Mouse (Mus musculus) adrenal gland, adult 2 months (tissue): Measurements from ENCODE around the gene Prss35. TPM values are rescaled to one million over a fixed set of nuclear protein-coding genes. Genes with fewer than 3 reads are reported as not detected.
A peak's percentile ranks its signal among the peaks of the same experiment; 100 is the strongest.

Experiments used
- DNase-seq: peaks from one replicate; pipeline ENCODE4 v3.0.0; 2021
- long read RNA-seq: library from polyadenylated mRNA; stranded (forward); transcript quantifications from one replicate; pipeline ENCODE4 v2.0.0, GENCODE M21; 2021
- polyA plus RNA-seq: library from polyadenylated mRNA; depleted of rRNA; stranded (reverse); fragments of >200 nt; gene quantifications from 2 replicates; pipeline ENCODE4 v1.2.3, GENCODE M21; 2012; rRNA removed
- total RNA-seq, 2 experiments: library from RNA; stranded (reverse); gene quantifications; 2 replicates each; pipeline ENCODE4 v1.2.3; 2021

Prss35 gene
- total RNA-seq (100 to 1,000 TPM; 118 to 551 TPM), polyA plus RNA-seq (10.2 and 29.5 TPM in 2 replicates)
- long read RNA-seq, transcript Prss35-201 (2 exons, 3,444 nt): major isoform, 462 of 525 reads
- long read RNA-seq, partial matches to known transcripts: 7 of 525 reads
- long read RNA-seq, other reads (novel, unspliced or antisense): 56 of 525 reads

DNA sequence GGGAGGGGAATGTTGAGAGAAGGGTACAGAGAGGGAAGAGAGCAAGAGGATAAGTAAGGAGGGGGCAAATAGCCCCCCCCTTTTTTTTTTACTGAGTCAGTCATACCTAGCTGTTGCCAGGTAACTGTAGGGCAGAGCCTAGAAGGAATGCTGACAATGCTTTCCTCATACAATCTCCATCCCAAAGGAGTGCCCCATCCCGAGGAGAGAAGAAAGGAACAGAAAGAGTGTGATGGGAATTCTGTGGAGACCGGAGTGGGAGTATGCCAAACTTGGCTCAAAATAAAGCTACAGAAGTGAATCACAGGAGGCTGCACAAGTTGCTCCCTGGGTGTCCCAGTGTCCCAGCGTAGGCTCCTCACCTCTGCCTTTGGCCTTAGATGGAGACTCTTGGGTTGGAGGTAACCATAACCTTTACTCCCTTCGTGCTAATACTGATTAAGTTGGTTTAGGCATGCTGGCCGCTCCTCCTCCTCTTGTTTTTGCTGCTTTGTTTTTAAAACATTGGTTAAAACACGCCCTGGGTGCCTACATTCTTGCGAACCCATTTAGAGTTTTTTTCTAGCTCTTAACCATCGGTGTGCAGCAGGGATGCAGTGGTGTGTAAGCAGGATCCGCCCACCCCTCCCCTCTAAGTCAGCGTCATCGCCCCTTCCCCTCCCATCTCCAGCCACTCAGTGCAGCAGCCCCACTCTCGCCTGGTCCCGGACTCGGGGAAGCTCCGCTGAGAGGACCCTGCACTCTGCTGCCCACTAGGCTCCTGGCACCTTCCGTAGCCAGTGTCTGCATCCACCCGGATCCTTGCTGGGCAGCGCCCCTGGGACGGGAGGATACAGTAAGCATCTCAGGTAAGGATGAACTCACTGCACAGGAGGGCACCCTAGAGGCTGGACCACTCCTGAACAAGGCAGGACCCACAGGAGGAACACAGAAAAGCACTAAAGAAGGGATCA, at the start of gene Prss35:
Gene Prss35 (plus strand): TSS at position 691 of the 953 bp plus-strand sequence.
- peak; percentile 82 for DNase-seq

DNA sequence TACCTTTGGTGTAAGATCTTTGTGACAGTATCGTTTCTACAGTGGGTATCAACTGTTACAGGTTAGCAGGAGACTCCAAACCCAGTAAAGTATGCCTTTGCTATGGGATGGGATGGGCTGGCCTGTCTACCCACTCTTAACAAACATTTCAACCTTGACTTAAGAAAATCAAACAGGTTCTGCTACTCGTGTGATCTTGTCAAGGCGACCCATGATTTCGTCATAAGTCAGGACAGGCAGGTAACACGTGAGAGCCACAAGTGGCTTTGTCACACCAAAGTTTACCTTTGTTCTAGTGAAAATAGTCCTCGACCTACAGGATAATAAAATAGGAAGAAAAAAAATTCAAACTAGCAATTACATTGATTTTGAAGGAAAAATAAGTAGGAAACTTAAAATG, 49.5 kb upstream of the Prss35 start:
- DNase-seq: no peak

DNA sequence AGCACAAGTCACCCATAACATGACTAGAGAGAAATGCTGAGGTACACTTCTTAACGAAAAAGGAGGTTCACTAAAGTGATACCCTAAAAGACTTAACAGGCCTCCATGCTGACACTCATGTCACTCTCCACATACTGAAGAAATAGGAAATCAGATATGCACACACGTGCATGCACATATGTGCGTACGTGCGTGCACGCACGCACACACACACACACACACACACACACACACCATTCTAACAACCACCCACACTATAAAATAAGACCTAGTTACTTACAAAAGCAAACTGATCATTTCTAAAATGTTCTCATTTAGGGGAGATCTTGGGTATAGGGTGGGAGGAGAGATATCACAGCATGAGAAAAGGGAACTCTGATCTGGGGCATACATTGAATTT, 48.8 kb upstream of the Prss35 start:
- DNase-seq: no peak

DNA sequence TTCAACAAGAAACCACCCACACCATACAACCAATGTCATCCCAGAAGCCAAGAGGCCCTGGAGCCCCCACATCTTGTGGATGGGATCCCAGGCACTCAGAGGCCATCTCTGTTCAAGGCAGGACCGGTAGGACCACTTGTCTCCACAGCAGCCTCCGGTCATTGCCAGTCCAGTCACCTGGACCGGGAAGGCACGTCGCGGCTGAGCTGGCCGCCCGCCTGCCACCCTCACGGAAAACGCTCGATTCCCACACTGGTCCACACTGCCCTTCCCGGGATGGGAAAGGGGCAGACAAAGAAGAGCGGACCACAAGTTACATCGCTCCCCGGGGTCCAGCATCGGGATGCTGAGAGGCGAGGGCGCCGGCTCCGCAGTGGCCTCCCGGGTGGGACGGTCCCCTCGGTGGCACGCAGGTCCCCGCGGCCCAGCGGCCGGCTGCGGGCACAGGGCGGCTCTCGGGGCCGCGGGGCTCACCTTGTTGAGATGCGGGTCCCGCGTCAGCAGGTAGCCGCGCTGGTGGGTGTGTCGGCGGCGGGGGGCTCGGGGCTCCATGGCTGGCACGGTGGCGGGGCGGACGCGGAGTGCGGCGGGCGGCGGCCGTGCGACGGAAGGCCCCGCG, 48.1 kb upstream of the Prss35 start:
- DNase-seq: no peak

DNA sequence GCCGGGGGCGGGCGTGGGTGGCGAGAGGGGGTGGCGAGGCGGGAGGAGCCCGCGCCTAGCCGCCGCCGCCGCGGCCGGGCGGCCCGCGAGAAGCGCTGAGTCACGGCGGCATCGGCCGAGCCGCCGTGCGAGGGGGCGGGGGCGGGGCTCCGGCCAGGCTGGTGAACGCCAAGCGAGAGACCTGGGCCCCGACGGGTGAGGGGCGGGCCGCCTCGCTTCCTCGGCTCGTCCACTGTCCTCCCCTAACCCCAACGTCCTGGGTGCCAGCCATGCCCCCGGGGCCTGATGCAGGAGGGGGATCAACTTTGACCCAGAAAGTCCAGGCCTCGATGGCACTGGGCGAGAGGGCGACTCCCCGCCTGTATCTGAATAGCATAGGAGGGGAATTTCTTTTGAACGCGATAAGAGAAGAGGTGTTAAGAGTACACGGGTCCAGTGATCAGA, 47.6 kb upstream of the Prss35 start, which contains the start of gene Me1:
Gene Me1 (minus strand): TSS at position 136 of the 444 bp plus-strand sequence.
- DNase-seq: peak; percentile 89

DNA sequence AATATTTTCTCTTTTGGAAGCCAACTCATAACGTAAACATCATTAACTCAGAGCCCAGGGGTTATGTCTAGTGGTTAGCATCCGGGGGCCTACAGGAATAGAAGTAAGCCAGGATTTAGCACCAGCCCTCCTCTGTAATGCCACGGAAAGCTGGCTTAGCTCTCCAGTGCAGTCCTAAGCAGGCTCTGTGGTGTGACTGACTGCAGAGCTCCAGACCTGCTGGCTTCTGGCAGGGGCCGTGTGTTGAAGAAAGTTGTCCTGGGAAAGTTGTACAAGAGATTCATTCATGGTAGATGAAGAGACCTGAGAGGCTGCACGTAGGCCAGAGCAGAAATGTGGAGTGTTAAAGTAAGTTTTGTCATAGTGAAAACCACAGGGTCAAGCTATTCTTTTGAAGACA, 42.2 kb upstream of the Prss35 start:
- no peak for DNase-seq

DNA sequence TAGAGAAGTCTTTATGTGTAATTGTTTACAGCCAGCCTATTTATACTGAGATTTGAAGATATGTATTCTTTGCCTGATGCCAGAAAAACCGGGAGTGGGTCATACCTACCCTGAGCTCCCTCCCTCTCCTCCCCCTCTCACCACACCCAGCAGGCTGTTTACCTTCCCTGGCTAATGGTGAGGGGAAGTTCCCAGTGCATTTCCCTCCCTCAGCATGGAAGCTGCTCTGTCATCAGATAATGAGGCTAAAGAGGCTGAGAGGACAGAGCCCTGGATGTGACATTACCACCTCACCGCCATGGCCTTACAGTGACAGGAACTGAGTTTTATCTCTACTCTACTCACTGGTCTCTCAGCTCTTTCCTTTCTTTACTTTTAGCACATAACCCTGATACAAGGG, 41.6 kb upstream of the Prss35 start:
- DNase-seq: no peak

DNA sequence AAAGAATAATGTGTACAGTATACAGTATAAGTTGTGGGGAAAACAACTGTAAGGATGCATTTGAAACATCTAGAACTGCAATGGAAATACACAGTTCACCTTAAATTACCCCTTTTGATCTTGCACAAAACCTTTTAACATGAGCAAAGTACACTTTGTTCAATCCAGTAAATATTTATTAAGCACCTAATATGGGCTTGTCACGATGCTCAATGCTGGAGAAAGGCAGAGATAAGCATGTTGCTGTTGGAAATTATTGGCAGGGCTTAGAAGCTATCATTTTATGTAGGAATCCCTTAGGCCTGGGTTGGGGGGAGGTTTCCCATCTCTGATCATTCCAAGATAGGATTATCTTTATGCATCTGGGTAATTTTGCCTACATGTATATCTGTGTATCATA, 36.0 kb upstream of the Prss35 start:
- no peak for DNase-seq

DNA sequence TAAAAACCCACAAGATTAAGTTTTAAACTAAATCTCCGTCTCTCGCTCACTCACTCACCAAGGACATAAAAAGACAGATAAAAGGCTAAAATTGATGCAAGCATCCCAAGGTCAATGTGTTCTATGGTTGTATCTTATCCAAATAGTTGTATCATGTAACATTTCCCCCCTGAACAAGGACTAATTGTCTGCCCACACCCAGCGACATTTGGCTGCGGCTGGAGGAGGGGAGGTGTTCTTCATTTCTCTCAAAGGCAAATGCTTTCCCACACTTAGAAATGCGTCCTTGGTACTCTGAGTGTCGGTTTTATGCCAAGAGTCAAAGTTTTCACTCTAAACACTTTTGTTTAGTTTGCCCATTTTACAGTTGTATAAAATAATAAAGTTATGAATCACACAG, 34.5 kb upstream of the Prss35 start:
- DNase-seq: peak; percentile 74

DNA sequence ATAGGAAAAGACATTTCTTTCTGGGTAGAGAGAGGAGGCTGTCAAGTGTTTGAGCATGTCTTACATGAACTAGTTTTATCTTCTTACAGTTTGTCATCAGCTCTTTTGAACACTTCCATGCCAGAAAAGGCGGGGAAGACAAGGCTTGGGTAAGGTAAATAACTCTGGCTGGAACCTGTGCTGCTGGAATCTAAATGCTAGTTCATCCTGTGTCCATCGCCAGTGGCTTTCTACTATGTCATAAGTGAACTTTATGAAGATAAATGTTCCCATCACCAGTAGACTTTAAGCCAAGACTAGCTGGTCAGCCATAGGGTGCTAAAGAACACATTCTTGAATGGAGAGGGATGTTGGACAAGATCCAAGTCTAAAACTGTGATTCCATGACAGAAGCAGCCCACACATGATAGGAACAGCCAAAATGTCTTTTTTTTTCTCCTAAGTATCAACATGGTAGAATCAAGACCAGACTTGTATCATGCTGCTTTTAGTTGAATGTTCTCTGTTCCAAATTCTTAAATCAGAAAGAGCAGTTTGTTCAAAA, 33.3 kb upstream of the Prss35 start:
- DNase-seq: no peak

DNA sequence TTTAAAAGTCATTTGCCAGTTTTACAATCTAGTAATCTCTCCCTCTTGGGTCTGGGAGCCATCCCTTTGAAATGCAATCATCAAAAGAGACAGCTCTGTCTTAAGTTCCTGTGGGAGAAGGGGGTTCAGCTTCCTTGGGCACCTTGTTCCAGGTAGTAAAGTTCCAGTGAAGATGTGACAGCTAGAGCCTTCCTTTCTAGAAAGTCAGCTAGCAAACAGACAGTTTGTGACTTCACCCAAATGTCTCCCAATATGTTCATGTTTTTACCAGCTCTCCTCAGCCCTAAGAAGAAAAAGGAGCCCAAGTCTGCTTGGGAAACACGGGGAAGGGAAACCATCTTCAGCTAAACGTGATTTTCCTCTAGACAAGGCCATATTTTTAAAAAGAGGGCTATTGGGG, 30.8 kb upstream of the Prss35 start:
- no peak for DNase-seq

DNA sequence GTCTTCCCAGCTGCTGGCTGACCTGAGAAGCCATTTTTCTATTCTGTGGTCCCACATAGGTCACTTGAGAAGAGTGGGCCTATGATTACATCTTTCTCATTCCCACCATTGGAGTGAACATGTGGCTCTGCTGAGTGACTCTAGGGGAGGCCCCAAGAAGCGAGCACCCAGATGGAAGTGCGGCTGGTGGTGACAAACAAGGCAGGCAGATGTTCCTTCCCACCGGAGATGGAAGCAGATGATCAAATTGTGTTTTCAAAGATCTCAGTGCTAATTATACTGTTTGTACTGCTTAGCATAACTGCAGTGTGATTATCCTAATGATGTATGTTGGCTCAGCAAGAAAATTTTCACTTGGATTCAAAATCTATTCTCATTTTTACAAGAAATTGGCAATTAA, 29.4 kb upstream of the Prss35 start:
- no peak for DNase-seq

DNA sequence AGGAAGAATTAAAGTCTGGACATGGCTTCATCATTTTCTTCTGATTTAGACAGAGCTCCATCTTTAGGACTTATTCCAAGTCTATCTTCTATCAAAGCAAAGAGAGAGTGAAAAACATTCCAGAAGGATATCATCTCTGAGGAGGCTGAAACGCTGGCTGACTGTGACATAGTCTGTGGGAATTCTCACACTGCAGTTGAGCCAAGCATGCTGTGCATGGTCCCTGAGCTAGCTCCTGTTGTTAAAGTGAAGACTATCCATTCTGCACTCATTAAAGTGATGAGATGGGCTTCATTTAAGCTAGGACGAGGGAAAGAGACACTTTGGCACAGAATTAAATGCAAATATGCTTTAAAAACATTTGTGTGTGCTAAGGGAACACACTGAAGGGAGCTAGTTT, 26.9 kb upstream of the Prss35 start:
- no peak for DNase-seq

DNA sequence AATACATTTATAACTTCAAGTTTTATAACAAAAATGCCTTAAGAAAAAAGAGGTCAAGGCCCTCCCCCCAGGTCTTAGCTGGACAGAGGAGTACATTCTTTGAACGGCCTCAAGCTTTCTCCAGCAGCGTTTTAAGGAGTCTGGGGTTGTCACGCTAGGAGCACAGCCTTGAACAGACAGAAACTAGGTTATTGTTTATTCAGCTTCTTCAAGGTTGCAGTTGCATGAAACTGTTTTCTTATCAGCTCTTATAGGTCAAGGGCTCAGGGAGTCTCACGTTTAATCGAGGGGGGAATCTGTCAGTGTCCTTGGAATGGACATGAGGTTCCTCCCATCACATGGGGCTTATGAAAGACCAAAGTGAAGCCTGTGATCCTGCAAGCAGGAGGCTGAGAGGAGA, 26.3 kb upstream of the Prss35 start:
- DNase-seq: peak; percentile 84

DNA sequence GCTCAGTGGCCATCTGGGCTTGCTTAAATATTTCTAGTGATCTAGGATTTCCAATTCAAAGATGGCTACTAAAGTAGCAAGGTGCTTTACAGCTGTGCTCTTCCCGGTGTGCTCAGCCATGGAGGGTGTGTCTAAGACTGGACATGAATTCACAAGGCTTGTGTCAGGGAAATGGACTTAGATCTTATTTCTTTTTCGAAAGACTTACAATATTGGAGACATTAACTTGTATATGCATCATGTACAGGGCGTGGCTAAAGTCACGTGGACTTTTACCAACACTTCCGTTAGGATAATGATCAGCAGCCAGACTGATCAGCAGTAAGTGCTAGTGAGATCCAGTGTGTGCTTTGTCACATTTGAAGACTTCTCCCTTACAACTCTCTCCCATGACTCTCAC, 23.2 kb upstream of the Prss35 start:
- no peak for DNase-seq

DNA sequence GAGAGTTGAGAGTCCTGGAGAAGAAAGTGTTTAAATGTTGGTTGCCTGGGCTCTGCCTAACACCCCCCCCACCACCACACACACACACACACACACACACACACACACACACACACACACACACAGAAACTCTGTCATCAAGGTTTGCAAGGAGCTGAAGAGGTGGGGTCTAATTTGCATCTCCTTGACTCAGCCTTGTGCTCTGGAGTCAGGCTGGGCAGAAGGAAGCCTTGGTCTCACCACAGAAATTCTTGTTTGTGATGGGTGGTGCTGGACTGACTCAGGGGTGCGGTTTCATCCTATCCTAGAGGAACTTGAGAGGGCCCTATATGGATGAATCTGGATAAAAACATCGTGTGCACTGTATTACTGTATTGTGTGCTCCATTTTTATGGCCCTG, 22.7 kb upstream of the Prss35 start:
- no peak for DNase-seq

DNA sequence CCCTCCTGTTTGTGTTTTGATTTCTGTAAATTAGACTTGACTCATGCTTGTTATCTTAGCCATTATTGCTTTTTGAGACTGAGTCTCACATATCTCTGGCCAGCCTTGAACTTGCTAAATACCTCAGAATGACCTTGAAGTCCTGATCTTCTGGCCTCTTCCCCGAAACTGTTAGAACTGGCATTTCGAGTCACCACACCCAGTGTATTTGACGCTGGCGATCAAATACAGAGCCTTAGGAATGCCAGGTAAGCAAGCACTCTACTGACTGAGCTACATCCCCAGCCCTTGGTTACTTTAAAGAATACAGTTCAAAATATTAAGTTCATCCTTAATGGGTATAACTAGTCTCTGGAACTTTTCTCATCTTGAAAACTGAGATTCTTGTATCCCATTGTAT, 18.4 kb upstream of the Prss35 start:
- DNase-seq: no peak

DNA sequence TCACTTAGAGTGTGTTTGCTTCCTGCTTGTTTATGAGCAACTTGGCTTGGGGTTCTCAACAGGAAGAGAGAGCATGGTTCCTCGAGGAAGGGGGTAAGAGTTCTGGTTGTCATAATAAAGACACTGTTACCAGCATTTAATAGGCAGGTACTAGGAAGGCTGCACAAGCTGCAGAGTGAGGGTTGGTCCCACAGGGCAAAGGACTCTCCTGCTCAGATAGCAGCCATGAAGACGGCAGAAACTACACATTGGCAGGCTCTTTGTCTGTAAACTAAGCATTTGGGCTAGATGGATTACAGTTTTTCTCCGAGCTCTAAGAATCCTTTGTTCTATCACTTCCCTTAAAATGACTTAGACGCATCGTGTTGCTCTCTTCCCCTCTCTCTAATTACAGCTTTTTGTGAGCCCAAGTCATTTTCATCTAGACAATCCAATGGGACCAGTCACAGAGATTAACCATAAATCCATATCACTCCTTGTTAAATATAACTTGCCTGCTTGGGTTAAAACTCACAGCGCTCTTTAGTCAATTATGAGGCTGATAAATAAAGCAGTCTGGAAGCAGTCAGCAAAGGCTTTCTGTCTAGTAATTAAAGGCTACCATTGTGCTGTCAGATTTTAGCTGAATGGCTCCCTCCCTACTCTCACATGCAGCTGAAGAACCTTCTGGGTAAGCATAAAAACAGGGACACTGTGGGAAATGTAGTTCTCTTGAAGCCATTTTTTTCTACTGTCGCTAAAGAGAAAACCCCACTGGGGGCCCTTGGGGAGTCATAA, 17.7 kb upstream of the Prss35 start:
- no peak for DNase-seq

DNA sequence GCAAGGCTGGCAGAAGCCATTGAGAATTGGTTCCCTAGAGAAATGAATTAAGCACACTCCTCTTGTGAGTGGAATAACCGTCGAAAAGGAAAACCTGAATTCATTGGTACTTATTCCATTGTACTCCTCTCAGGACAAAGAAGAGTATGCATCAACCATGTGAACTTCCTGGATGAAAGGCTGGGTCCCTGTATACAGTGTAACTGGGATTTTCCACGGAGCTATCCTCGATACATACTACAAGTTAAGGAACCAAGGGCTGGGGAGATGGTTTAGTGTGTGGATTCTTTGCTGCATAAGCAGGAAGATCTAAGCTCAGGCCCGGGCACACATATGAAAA, 17.1 kb upstream of the Prss35 start:
- no peak for DNase-seq

DNA sequence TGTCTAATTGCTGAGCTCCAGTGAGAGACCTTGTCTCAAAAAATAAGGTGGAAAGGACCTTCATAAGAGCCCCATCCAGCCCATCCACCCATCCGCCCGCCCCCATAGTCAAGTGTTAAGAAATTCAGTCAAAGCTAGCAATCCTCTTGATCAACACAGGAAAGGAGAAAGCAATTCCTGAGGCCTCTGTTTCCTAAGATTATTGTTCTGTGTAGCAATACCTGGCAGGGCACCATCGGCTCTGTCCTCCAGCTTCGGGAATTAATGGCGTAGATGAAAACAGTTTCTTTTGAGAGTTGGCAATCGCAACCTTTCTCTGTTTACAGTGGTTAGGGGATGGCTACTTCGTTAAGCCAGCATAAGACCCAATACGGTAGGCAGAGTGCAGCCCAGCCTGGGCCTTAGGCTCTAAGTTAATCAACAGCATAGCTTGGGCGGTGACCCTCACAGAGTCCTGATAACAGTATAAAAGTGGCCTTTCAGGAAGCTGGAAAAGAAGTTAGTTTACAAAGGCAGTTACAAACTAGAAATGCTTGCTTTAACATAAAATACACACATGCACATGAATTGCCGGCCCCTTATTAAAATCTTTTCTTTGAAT, 15.1 kb upstream of the Prss35 start:
- DNase-seq: peak; percentile 70

DNA sequence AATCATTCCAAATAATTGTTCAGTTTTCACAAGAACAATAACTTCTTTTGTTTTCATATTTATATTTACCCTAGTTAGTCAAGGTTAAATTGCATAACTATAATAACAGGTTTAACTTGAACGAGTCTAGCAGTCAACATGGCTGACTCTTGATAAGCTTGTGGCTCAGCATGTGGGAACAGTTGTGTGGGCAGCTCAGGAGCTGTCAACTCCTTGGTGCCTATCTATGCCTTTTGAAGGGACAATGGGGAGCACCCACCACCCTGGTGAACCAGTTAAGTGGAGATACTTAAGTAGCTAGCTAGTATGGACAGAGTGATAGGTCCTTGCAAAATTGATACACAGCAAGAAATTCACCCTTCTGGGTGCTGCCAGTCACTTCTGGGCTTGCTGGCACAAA, 14.4 kb upstream of the Prss35 start:
- no peak for DNase-seq

DNA sequence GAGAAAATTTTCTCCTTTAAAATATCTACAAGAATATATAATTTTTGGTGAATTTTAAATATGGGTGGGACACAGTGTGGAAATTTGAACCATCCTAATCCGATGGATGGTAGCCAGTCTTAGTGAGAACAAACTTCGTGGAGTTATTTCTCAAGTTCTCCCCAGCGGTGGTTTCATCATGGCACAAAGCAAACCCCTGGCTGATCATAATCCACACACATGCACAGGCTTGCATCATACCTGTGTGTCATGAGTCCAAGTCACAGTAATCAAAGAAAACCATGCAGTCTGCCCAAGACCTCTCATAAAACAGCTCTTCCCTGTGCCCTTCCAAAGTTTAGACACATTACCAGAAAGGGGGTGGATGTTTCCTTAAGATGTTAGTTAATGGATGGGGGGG, 13.6 kb upstream of the Prss35 start:
- no peak for DNase-seq
